Mouse (Mus musculus) mammary gland, adult 2 months (tissue): Measurements from ENCODE around the gene Csl. TPM values are rescaled to one million over a fixed set of nuclear protein-coding genes. Genes with fewer than 3 reads are reported as not detected.

Experiments
- polyA plus RNA-seq: library from polyadenylated mRNA; depleted of rRNA; stranded (reverse); fragments of >200 nt; gene quantifications from 2 replicates; pipeline ENCODE4 v1.2.3, GENCODE M21; 2012; ENCODE audit warnings: low replicate concordance; rRNA removed

Csl gene
- polyA plus RNA-seq, result not detected in 2 replicates

DNA sequence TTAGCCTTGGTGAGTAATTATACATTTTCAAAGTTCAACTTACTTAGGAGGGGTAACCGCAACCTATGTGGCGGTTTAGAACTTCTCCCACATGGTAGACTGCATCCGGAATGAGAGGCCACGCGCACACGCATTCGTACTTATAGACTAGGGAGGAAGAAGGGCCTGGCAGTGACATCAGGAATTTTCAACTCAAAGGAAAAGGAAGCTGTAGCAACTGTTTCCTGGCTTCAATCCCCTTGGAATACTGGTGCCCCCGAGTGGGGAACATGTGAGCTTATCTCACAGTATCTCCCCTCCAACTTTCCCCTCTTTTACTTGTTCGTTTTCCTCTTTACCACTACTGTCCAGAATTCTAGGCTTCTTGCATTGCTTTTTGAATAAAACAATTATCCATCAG lies at the start of gene Csl:
Gene Csl, minus strand, starts transcription at position 101 of the 400 bp plus-strand sequence.

